Mouse (Mus musculus): ENCODE measurements at regions not wholly inside any gene's neighbourhood (a gene's known extent, or its start where the extent isn't known, plus 50 kb on each side); places are given as distances from the start of the nearest gene placed in this dataset.
"Not testable (repeated sequence)": the region's sequence is repeated elsewhere in the genome, so short reads cannot be mapped to it uniquely, and the experiment has no call there.

- H3K36me3 ChIP-seq (ENCODE audit: control insufficient read depth, insufficient read depth, low read length), result no peaks in the 10 kb centered on the region
- no peak overlapping the region for H3K27ac ChIP-seq (ENCODE audit: control insufficient read depth, insufficient read depth, low read depth, low read length)
- H3K27me3 ChIP-seq (ENCODE audit: control insufficient read depth, insufficient read depth, low read length), result no peaks in the 10 kb centered on the region
- H3K4me1 ChIP-seq (ENCODE audit: control insufficient read depth, insufficient read depth, low read length), result no peaks in the 10 kb centered on the region
- no peak overlapping the region for H3K4me3 ChIP-seq (ENCODE audit: control insufficient read depth, low read depth, low read length)
- TF ChIP-seq CTCF (IDR thresholded peaks at IDR 0.05; ENCODE audit: control insufficient read depth, insufficient read depth, insufficient replicate concordance, low read depth, low read length) (no peak), POLR2A (IDR thresholded peaks at IDR 0.05; ENCODE audit: control insufficient read depth, low read depth, low read length) (no peak)
Measured at GRCm38 (mm10) chr2:128290609-128291008, 164.8 kb downstream of the Bcl2l11 start.

DNA sequence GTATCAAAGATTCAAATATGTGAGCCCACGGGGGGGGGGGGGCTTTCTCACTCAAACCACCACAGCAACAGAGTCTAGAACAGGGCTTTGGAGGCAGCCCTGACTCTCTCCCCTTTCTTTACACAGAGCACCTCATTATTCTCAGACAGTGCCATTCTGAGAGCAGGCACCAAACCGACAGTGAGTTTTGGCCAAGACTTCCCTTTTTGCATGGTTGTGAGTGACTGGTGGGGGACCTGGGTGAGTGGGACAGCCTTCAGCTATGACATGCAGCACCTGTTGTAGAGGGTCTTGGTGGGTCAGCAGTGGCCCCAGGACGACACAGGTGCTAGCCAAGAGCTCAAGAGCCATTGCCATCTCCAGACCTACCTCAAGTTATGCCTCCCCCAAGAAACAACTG, 168.8 kb downstream of the Bcl2l11 start:
- H3K27ac ChIP-seq (ENCODE audit: control insufficient read depth, insufficient read depth, low read depth, low read length), result no peak overlapping the region
- TF ChIP-seq CTCF (IDR thresholded peaks at IDR 0.05; ENCODE audit: control insufficient read depth, insufficient read depth, insufficient replicate concordance, low read depth, low read length) (no peak), POLR2A (IDR thresholded peaks at IDR 0.05; ENCODE audit: control insufficient read depth, low read depth, low read length) (no peak)
- no peaks in the 10 kb centered on the region for H3K36me3 ChIP-seq (ENCODE audit: control insufficient read depth, insufficient read depth, low read length)
- no peaks in the 10 kb centered on the region for H3K27me3 ChIP-seq (ENCODE audit: control insufficient read depth, insufficient read depth, low read length)
- no peak overlapping the region for H3K4me3 ChIP-seq (ENCODE audit: control insufficient read depth, low read depth, low read length)
- no peaks in the 10 kb centered on the region for H3K4me1 ChIP-seq (ENCODE audit: control insufficient read depth, insufficient read depth, low read length)

DNA sequence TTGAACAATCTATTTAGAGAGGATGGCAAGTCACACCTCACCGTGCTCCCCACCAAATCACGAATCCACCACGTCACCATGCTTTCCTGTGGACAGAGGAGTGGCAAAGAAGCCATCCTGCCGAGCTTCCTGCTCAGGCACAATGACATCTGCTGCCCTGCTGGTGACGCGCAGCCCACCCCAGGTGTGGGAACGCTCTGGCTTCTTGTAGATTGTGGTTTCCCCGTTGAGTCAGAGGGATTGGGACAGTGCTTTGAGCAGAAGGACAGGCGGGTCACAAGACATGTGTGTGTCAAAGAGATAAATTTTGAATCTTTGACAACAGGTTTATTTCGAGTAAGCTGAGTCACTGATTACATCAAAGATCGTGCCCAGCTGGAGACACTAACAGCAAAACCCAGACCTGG, 169.2 kb downstream of the Bcl2l11 start:
- TF ChIP-seq CTCF (IDR thresholded peaks at IDR 0.05; ENCODE audit: control insufficient read depth, insufficient read depth, insufficient replicate concordance, low read depth, low read length), result no peak
- no peak for TF ChIP-seq POLR2A (IDR thresholded peaks at IDR 0.05; ENCODE audit: control insufficient read depth, low read depth, low read length)
- Histone ChIP-seq H3K4me3 (ENCODE audit: control insufficient read depth, low read depth, low read length) (no peak overlapping the region), H3K27me3 (ENCODE audit: control insufficient read depth, insufficient read depth, low read length) (no peaks in the 10 kb centered on the region), H3K27ac (ENCODE audit: control insufficient read depth, insufficient read depth, low read depth, low read length) (no peak overlapping the region), H3K36me3 (ENCODE audit: control insufficient read depth, insufficient read depth, low read length) (no peaks in the 10 kb centered on the region), H3K4me1 (ENCODE audit: control insufficient read depth, insufficient read depth, low read length) (no peaks in the 10 kb centered on the region)

GRCm38 (mm10) chr2:128295726-128296234, 169.9 kb downstream of the Bcl2l11 start:
- no peaks in the 10 kb centered on the region for H3K27me3 ChIP-seq (ENCODE audit: control insufficient read depth, insufficient read depth, low read length)
- H3K4me3 ChIP-seq (ENCODE audit: control insufficient read depth, low read depth, low read length), result no peak overlapping the region
- H3K4me1 ChIP-seq (ENCODE audit: control insufficient read depth, insufficient read depth, low read length), result no peaks in the 10 kb centered on the region
- TF ChIP-seq POLR2A (IDR thresholded peaks at IDR 0.05; ENCODE audit: control insufficient read depth, low read depth, low read length) (no peak), CTCF (IDR thresholded peaks at IDR 0.05; ENCODE audit: control insufficient read depth, insufficient read depth, insufficient replicate concordance, low read depth, low read length) (no peak)
- no peak overlapping the region for H3K27ac ChIP-seq (ENCODE audit: control insufficient read depth, insufficient read depth, low read depth, low read length)
- no peaks in the 10 kb centered on the region for H3K36me3 ChIP-seq (ENCODE audit: control insufficient read depth, insufficient read depth, low read length)

DNA sequence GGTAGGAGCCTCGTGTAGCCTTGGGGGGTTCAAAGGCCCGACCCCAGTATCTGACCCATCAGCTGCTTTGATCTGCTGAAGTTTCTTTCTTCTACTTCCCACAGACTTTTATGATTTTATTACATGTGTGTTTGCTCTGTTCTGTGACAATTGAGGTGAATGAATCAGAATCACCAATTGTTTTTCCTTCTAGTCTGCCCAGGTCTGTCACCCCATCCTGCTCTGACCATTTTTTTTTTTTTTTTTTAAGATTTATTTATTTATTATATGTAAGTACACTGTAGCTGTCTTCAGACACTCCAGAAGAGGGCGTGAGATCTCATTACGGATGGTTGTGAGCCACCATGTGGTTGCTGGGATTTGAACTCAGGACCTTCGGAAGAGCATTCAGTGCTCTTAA, 170.6 kb downstream of the Bcl2l11 start:
- not testable (repeated sequence) for H3K36me3 ChIP-seq (ENCODE audit: control insufficient read depth, insufficient read depth, low read length); H3K4me3 ChIP-seq (ENCODE audit: control insufficient read depth, low read depth, low read length); H3K27ac ChIP-seq (ENCODE audit: control insufficient read depth, insufficient read depth, low read depth, low read length); H3K4me1 ChIP-seq (ENCODE audit: control insufficient read depth, insufficient read depth, low read length); H3K27me3 ChIP-seq (ENCODE audit: control insufficient read depth, insufficient read depth, low read length)

- Histone ChIP-seq H3K27me3 (ENCODE audit: control insufficient read depth, insufficient read depth, low read length) (no peaks in the 10 kb centered on the region), H3K27ac (ENCODE audit: control insufficient read depth, insufficient read depth, low read depth, low read length) (no peak overlapping the region), H3K4me3 (ENCODE audit: control insufficient read depth, low read depth, low read length) (no peak overlapping the region), H3K36me3 (ENCODE audit: control insufficient read depth, insufficient read depth, low read length) (no peaks in the 10 kb centered on the region), H3K4me1 (ENCODE audit: control insufficient read depth, insufficient read depth, low read length) (no peaks in the 10 kb centered on the region)
- TF ChIP-seq CTCF (IDR thresholded peaks at IDR 0.05; ENCODE audit: control insufficient read depth, insufficient read depth, insufficient replicate concordance, low read depth, low read length), result no peak
- no peak for TF ChIP-seq POLR2A (IDR thresholded peaks at IDR 0.05; ENCODE audit: control insufficient read depth, low read depth, low read length)
Measured at GRCm38 (mm10) chr2:128296897-128297296, 171.1 kb downstream of the Bcl2l11 start.

GRCm38 (mm10) chr2:128297821-128298220, 172.0 kb downstream of the Bcl2l11 start:
- Histone ChIP-seq H3K27ac (ENCODE audit: control insufficient read depth, insufficient read depth, low read depth, low read length) (no peak overlapping the region), H3K4me3 (ENCODE audit: control insufficient read depth, low read depth, low read length) (no peak overlapping the region), H3K4me1 (ENCODE audit: control insufficient read depth, insufficient read depth, low read length) (no peaks in the 10 kb centered on the region), H3K36me3 (ENCODE audit: control insufficient read depth, insufficient read depth, low read length) (no peaks in the 10 kb centered on the region), H3K27me3 (ENCODE audit: control insufficient read depth, insufficient read depth, low read length) (no peaks in the 10 kb centered on the region)
- TF ChIP-seq POLR2A (IDR thresholded peaks at IDR 0.05; ENCODE audit: control insufficient read depth, low read depth, low read length), result no peak
- TF ChIP-seq CTCF (IDR thresholded peaks at IDR 0.05; ENCODE audit: control insufficient read depth, insufficient read depth, insufficient replicate concordance, low read depth, low read length), result no peak

DNA sequence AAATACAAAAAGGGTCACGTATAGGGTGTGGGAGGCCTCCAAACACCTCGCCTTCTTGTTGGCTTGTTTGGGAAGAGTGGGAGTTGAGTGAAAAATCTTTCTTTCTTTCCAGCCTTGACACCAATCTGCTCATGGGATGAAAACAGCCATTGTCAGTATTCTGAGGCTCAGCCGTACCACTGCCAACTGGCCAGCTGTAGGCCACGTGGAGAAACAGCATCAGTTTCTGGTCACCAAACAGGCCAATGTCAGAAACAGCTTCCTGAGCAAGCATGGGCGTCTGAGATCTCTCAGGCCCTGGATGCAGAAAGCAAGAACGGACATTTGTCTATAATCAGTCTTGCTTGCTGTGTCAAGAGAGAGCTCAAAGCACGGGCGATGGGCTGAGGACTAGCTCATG, 173.2 kb downstream of the Bcl2l11 start:
- no peak overlapping the region for H3K4me3 ChIP-seq (ENCODE audit: control insufficient read depth, low read depth, low read length)
- H3K27ac ChIP-seq (ENCODE audit: control insufficient read depth, insufficient read depth, low read depth, low read length), result no peak overlapping the region
- no peak for TF ChIP-seq POLR2A (IDR thresholded peaks at IDR 0.05; ENCODE audit: control insufficient read depth, low read depth, low read length)
- TF ChIP-seq CTCF (IDR thresholded peaks at IDR 0.05; ENCODE audit: control insufficient read depth, insufficient read depth, insufficient replicate concordance, low read depth, low read length), result no peak
- H3K36me3 ChIP-seq (ENCODE audit: control insufficient read depth, insufficient read depth, low read length), result no peaks in the 10 kb centered on the region
- no peaks in the 10 kb centered on the region for H3K4me1 ChIP-seq (ENCODE audit: control insufficient read depth, insufficient read depth, low read length)
- H3K27me3 ChIP-seq (ENCODE audit: control insufficient read depth, insufficient read depth, low read length), result no peaks in the 10 kb centered on the region
